Mouse (Mus musculus): ENCODE measurements around the gene Mmp9.

- no peak for TF ChIP-seq CTCF (IDR thresholded peaks at IDR 0.05; ENCODE audit: borderline replicate concordance, control insufficient read depth, extremely low read depth, insufficient read depth, low read length, poor library complexity)
- no peak for TF ChIP-seq POLR2A (IDR thresholded peaks at IDR 0.05; ENCODE audit: control insufficient read depth, extremely low read depth, insufficient read depth, low read length, poor library complexity)
Measured at GRCm38 (mm10) chr2:164972646-164973045, 32.1 kb downstream of the Mmp9 start.
